In the genomic region with DNA sequence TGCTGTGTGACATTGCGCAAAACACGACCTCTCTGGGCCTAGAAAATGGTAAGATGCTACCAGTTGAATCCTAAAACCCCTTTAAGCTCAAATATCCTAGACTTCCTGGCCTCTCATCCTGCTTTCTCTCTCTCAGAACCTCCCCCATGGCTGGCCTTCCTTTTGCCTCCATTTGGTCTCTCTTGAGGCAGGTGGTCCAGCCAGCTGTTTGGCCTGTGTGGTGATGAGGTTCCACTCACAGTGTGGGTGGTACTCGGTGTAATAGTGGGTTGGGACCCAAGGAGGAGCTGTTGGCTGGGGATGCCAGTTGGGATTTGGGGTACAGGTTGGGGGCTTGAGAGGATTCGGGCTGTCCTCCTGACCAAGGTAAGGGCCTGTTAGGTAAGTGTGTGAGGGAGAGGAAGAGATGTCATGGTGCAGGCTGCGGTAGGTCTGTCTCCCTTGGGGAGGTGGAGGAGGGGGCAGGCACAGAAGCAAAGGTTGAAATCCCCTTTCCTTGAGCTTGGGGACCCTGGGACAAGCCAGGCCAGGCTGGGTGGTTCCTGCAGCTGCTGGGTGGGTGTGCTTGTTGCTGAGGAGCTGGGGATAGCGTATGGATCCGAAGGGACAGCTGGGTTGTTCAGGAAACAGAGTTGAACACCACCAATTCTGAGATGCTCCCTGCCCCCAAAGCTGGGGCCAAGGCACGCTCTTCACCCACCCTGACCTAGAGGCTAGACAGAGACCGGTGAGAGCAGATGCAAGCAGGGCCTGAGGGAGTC, we compare ENCODE assay signal across 31 mouse cellular contexts. TPM values are rescaled to one million over a fixed set of nuclear protein-coding genes. Genes with fewer than 3 reads are reported as not detected.
DNase-seq lines count a peak whose midpoint lies in the region; ATAC-seq and TF ChIP-seq lines count a peak whose summit lies in the region.
"Had no signal": no experiment of that assay in that cellular context is flagged by ENCODE, and none has a peak within 500 bp of the region (broad histone marks: within the 10 kb centered on the region; RNA-seq: fewer than 3 reads in every experiment).

No protein-coding gene starts in this region.

- H3K4me3 ChIP-seq in heart, embryonic 10.5 days = no peak overlapping the region
- H3K4me3 ChIP-seq in heart, adult 2 months = no peak overlapping the region
- peak overlapping the region; percentile 13; the same call in 1 of the 2 replicates for H3K4me3 ChIP-seq in embryonic facial prominence, embryonic 10.5 days
- no peak overlapping the region for H3K4me3 ChIP-seq in limb, embryonic 10.5 days
- H3K4me3 ChIP-seq in limb, embryonic 15.5 days = no peak overlapping the region
- H3K4me3 ChIP-seq: embryonic facial prominence, embryonic 13.5 days; erythroblast, embryonic 14.5 days; forebrain, embryonic 13.5 days; gastrocnemius, adult 2 months; heart, embryonic 13.5 days; hindbrain, embryonic 12.5 days; intestine, embryonic 15.5 days had no signal

- no peaks in the 10 kb centered on the region for H3K9me3 ChIP-seq in heart, embryonic 10.5 days
- no peaks in the 10 kb centered on the region for H3K9me3 ChIP-seq in embryonic facial prominence, embryonic 10.5 days
- H3K9me3 ChIP-seq in limb, embryonic 10.5 days (replicated peaks) = no peaks in the 10 kb centered on the region
- no peaks in the 10 kb centered on the region for H3K9me3 ChIP-seq in limb, embryonic 15.5 days
- H3K9me3 ChIP-seq: embryonic facial prominence, embryonic 13.5 days; forebrain, embryonic 13.5 days; G1E; heart, embryonic 13.5 days; hindbrain, embryonic 12.5 days; intestine, embryonic 15.5 days had no signal

- H3K36me3 ChIP-seq in heart, embryonic 10.5 days = no peaks in the 10 kb centered on the region
- H3K36me3 ChIP-seq in heart, adult 2 months (ENCODE audit: control insufficient read depth, insufficient read depth, low read length) = no peaks in the 10 kb centered on the region
- H3K36me3 ChIP-seq in embryonic facial prominence, embryonic 10.5 days (replicated peaks) = no peaks in the 10 kb centered on the region
- H3K36me3 ChIP-seq in limb, embryonic 10.5 days = no peaks in the 10 kb centered on the region
- no peaks in the 10 kb centered on the region for H3K36me3 ChIP-seq in limb, embryonic 15.5 days
- H3K36me3 ChIP-seq: embryonic facial prominence, embryonic 13.5 days; G1E; heart, embryonic 13.5 days; hindbrain, embryonic 12.5 days; intestine, embryonic 15.5 days had no signal

- H3K4me2 ChIP-seq in limb, embryonic 15.5 days = no peak overlapping the region
- H3K4me2 ChIP-seq: embryonic facial prominence, embryonic 13.5 days; forebrain, embryonic 13.5 days; heart, embryonic 13.5 days; hindbrain, embryonic 12.5 days; intestine, embryonic 15.5 days had no signal

- 84% methylated on average over 9 of the region's 9 CpGs for WGBS in heart, embryonic 10.5 days
- 89% methylated on average over 9 of the region's 9 CpGs for WGBS in heart, adult 2 months
- 84% methylated on average over 9 of the region's 9 CpGs for WGBS in embryonic facial prominence, embryonic 10.5 days
- WGBS in limb, embryonic 10.5 days = 83% methylated on average over 9 of the region's 9 CpGs
- WGBS in limb, embryonic 15.5 days = 76% methylated on average over 9 of the region's 9 CpGs

- no peak for TF ChIP-seq POLR2A in heart, adult 2 months (IDR thresholded peaks at IDR 0.05; ENCODE audit: insufficient read depth, low read depth, low read length)

- ATAC-seq in limb, embryonic 15.5 days (ENCODE audit: insufficient number of reproducible peaks, low FRiP score, low TSS enrichment, low read depth) = no peak
- ATAC-seq: forebrain, embryonic 13.5 days; forebrain, postnatal 0 days; hindbrain, embryonic 16.5 days; intestine, embryonic 15.5 days; Patski had no signal

- H3K27me3 ChIP-seq in heart, embryonic 10.5 days (ENCODE audit: insufficient read depth, poor library complexity, severe bottlenecking) = no peaks in the 10 kb centered on the region
- H3K27me3 ChIP-seq in heart, adult 2 months (ENCODE audit: control insufficient read depth, insufficient read depth, low read length) = no peaks in the 10 kb centered on the region
- H3K27me3 ChIP-seq in embryonic facial prominence, embryonic 10.5 days (replicated peaks; ENCODE audit: low read depth, poor library complexity, severe bottlenecking) = 0 out of 2 replicates have a peak, but pooled peaks cover 4% of the 10 kb centered on the region
- H3K27me3 ChIP-seq in limb, embryonic 10.5 days (ENCODE audit: low read depth, poor library complexity, severe bottlenecking) = no peaks in the 10 kb centered on the region
- H3K27me3 ChIP-seq in limb, embryonic 15.5 days = no peaks in the 10 kb centered on the region
- H3K27me3 ChIP-seq: embryonic facial prominence, embryonic 13.5 days; heart, embryonic 13.5 days; intestine, embryonic 15.5 days; Patski had no signal

- no peaks in the 10 kb centered on the region for H3K79me2 ChIP-seq in heart, adult 2 months (replicated peaks; ENCODE audit: control insufficient read depth, insufficient read depth, low read length)

- H3K27ac ChIP-seq in heart, embryonic 10.5 days = peak overlapping the region; percentile 56
- H3K27ac ChIP-seq in heart, adult 2 months = no peak overlapping the region
- H3K27ac ChIP-seq in embryonic facial prominence, embryonic 10.5 days (replicated peaks) = peak overlapping the region; percentile 73
- H3K27ac ChIP-seq in limb, embryonic 10.5 days = peak overlapping the region; percentile 75
- 0 out of 2 replicates have a peak overlapping the region, but pooled peaks have one; percentile 38 for H3K27ac ChIP-seq in limb, embryonic 15.5 days
- H3K27ac ChIP-seq: forebrain, embryonic 13.5 days; gastrocnemius, adult 2 months; heart, embryonic 13.5 days; hindbrain, embryonic 12.5 days; intestine, embryonic 15.5 days had no signal

- TF ChIP-seq CTCF in heart, adult 2 months (IDR thresholded peaks at IDR 0.05) = no peak

- TF ChIP-seq EP300 in heart, adult 2 months (IDR thresholded peaks at IDR 0.05; ENCODE audit: insufficient read depth, low read depth, low read length) = no peak

- intact Hi-C loops in heart, adult 2 months (cut with DNase I) = no loop called here

- peaks cover 80% of the 10 kb centered on the region for H3K4me1 ChIP-seq in heart, embryonic 10.5 days
- H3K4me1 ChIP-seq in heart, adult 2 months (ENCODE audit: control insufficient read depth, insufficient read depth, low read length) = no peaks in the 10 kb centered on the region
- H3K4me1 ChIP-seq in embryonic facial prominence, embryonic 10.5 days = peaks cover 94% of the 10 kb centered on the region
- peaks cover 88% of the 10 kb centered on the region for H3K4me1 ChIP-seq in limb, embryonic 10.5 days
- peaks cover 57% of the 10 kb centered on the region for H3K4me1 ChIP-seq in limb, embryonic 15.5 days

- DNase-seq in heart, embryonic 10.5 days (ENCODE audit: low spot score) = peak; percentile 71
- DNase-seq in heart, adult 2 months = no peak
- DNase-seq in embryonic facial prominence, embryonic 10.5 days (ENCODE audit: low spot score) = no peak
- DNase-seq in limb, embryonic 10.5 days (ENCODE audit: low spot score) = no peak
- no peak for DNase-seq in spleen, postnatal 14 days (ENCODE audit: low spot score in 2 of 2)
- DNase-seq in right cerebral cortex, postnatal 36 days (ENCODE audit: low spot score in 2 of 2) = no peak
- DNase-seq: adrenal gland, postnatal 14 days; B cell, adult 2 months; cerebellum, adult 11 months; cerebellum, adult 2 months; cerebellum, postnatal 10 days; cerebellum, postnatal 36 days; forebrain, postnatal 0 days; gastrocnemius, adult 2 months; gastrocnemius, postnatal 14 days; heart, adult 11 months; heart, postnatal 14 days; heart, postnatal 4 days had no signal

- H3K9ac ChIP-seq in heart, adult 2 months (ENCODE audit: low read depth, low read length) = no peak overlapping the region
- no peak overlapping the region for H3K9ac ChIP-seq in limb, embryonic 15.5 days
- H3K9ac ChIP-seq: embryonic facial prominence, embryonic 13.5 days; forebrain, embryonic 13.5 days; forebrain, postnatal 0 days; heart, embryonic 13.5 days; hindbrain, embryonic 12.5 days; intestine, embryonic 15.5 days had no signal

RNA-seq across cellular contexts. Expression of a gene that starts 23.2 kb away (rescaled TPM):
- polyA plus RNA-seq in heart, embryonic 10.5 days (2016; fragmentation: Nextera tagmentation; extraction: Ambion mirVana) = 22.9 and 34.5 TPM in 2 replicates
- total RNA-seq in heart, adult 2 months (2021) = 1 to 10 TPM; 2.6 to 2.8 TPM
- polyA plus RNA-seq in heart, adult 2 months (2012; rRNA removed) = 7.2 and 10.0 TPM in 2 replicates
- 45.8 and 49.0 TPM in 2 replicates for polyA plus RNA-seq in embryonic facial prominence, embryonic 10.5 days (2016; fragmentation: Nextera tagmentation; extraction: Ambion mirVana)
- 54.8 and 59.8 TPM in 2 replicates for polyA plus RNA-seq in limb, embryonic 10.5 days (2016; fragmentation: Nextera tagmentation; extraction: Ambion mirVana)
- polyA plus RNA-seq in limb, embryonic 15.5 days (2015; fragmentation: Nextera tagmentation; extraction: Ambion mirVana) = 41.0 and 48.5 TPM in 2 replicates
- total RNA-seq: G1E had no signal
- polyA plus RNA-seq: erythroblast, embryonic 14.5 days; G1E had no signal

RNA-seq across cellular contexts. Expression of a gene that starts 36.2 kb away (rescaled TPM):
- 0.53 and 1.2 TPM in 2 replicates for polyA plus RNA-seq in heart, embryonic 10.5 days (2016; fragmentation: Nextera tagmentation; extraction: Ambion mirVana)
- total RNA-seq in heart, adult 2 months (2021) = not detected
- polyA plus RNA-seq in heart, adult 2 months (2012; rRNA removed) = 0.09 TPM in 1 of 2 replicates, not detected in the other
- polyA plus RNA-seq in embryonic facial prominence, embryonic 10.5 days (2016; fragmentation: Nextera tagmentation; extraction: Ambion mirVana) = 0.39 and 0.40 TPM in 2 replicates
- 0.14 and 0.55 TPM in 2 replicates for polyA plus RNA-seq in limb, embryonic 10.5 days (2016; fragmentation: Nextera tagmentation; extraction: Ambion mirVana)
- 0.81 and 0.90 TPM in 2 replicates for polyA plus RNA-seq in limb, embryonic 15.5 days (2015; fragmentation: Nextera tagmentation; extraction: Ambion mirVana)
- total RNA-seq: adrenal gland, adult 18-20 months; adrenal gland, postnatal 14 days; CH12.LX; forebrain, postnatal 0 days; gastrocnemius, adult 2 months; gastrocnemius, postnatal 14 days; heart, postnatal 14 days had no signal
- polyA plus RNA-seq: cerebellum, adult 2 months; cortical plate, adult 2 months; erythroblast, embryonic 14.5 days; G1E had no signal

RNA-seq across cellular contexts. Expression of a gene that starts 48.1 kb away (rescaled TPM):
- polyA plus RNA-seq in heart, embryonic 10.5 days (2016; fragmentation: Nextera tagmentation; extraction: Ambion mirVana) = 11.6 and 13.5 TPM in 2 replicates
- total RNA-seq in heart, adult 2 months (2021) = 1 to 10 TPM; 1.2 to 1.5 TPM
- polyA plus RNA-seq in heart, adult 2 months (2012; rRNA removed) = 4.0 and 4.9 TPM in 2 replicates
- polyA plus RNA-seq in embryonic facial prominence, embryonic 10.5 days (2016; fragmentation: Nextera tagmentation; extraction: Ambion mirVana) = 5.3 and 6.2 TPM in 2 replicates
- polyA plus RNA-seq in limb, embryonic 10.5 days (2016; fragmentation: Nextera tagmentation; extraction: Ambion mirVana) = 2.5 and 3.3 TPM in 2 replicates
- 10.7 and 11.3 TPM in 2 replicates for polyA plus RNA-seq in limb, embryonic 15.5 days (2015; fragmentation: Nextera tagmentation; extraction: Ambion mirVana)
- total RNA-seq: adrenal gland, adult 18-20 months; G1E; gastrocnemius, adult 2 months had no signal
- polyA plus RNA-seq: erythroblast, embryonic 14.5 days; G1E; Patski had no signal
